Mouse (Mus musculus) induced T-regulatory cell, adult 2 months (primary cell): ENCODE results near the gene Cdc6.

Experiments
- DNase-seq: peaks from one replicate; pipeline ENCODE4 v3.0.0-alpha.2; 2012; ENCODE audit warnings: low read depth

The Cdc6 gene

DNA sequence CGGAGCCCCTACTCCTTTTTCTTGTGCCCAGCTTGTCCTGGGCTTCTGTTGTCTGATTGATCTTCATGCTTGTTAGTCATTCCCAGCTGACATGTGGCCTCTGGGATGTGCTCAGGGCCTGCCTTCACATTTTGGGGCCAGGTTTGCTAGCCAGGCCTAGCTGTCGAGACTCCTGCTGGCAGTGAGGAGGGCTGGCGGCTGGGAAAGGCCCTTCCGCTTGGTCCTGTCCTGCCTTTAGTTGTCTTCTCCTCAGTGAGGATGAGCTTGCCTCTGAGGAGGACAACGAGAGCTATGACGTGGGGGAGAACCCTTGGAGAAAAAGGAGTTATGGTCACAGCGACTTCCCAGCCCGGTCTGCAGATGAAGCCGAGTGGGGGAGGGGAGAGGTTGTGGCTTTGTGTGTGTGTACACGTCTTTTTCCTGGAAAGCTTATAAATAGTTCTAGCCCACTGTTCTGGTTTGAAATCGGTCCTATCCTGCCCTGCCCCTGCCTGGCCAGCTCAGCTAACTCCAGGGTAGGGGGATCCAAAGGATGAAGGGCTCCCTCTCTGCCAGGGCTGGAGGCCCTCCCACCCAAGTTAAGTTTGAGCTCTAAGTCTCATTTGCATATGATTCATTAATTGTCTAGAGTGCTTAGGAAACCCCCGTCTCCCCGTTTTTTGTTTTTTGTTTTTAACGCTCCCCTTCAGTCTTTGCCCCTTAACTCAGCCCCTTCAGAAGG lies 36.3 kb downstream of the Cdc6 start:
- DNase-seq: peak; percentile 91

- DNase-seq: peak; percentile 88
These were observed 37.5 kb downstream of the Cdc6 start for GRCm38 (mm10) chr11:98944897-98945604.

GRCm38 (mm10) chr11:98945605-98945977 lies 38.0 kb downstream of the Cdc6 start:
- DNase-seq: no peak

DNA sequence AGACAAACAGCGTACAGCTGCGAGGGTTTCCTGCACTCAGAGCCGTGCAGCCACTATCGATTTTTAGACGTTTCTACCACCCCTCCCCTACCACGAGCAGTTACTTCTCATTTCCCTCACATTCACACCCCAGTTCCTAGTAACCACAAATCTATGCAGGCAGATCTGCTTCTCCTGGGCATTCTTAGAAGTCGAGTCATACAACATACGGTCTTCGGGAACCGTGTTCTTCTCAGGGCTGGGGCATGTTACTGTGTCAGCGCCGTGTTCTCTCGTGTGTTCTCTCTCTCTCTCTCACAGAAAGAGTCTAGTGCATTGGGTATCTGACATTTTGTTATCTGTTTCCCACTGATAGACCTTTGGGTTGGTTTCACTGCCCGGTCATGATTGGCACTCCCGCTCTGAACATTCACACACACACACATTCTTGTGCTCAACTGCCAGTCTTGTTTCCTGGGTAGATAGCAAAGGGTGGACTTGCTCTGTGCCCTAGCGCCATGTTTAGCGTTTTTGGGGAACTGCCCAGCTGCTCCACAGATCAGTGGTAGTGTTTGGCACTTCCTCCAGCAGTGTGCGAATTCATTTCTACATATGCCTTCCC lies 40.5 kb downstream of the Cdc6 start:
- peak; percentile 82 for DNase-seq

DNA sequence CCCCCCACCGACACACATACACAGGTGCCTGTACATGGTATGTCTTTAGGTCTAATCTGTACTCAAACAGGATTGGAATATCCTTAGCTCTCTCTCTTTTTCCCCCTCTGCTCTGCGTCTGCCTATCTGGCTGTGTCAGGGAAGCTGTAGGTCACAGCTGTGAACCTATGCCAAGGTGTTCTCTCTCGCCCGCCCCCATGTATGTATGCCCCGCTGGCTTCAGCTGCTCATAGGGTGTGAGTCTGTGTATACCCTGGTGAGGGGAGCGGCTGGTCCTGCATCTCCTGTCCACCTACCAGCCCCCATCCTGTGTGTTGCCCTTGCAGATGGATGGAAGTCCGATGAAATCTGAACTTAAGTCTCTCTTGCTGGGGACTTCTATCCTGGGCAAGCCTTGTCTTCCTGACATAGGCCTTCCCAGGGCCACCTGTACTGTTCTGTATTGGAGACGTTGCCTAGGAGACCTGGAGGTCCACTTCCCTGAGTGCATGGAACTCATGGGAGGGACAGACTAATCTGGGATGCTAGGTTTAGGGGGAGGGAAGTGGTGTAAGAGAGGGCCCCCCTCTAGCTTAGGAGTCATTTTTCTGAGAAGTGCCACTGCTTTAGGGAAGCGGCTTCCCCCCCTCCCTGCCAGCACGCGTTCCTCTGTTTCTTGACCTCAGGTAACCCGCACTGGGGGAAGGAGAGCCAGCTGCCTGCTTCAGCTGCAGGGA lies 41.8 kb downstream of the Cdc6 start:
- DNase-seq: peak; percentile 47

DNA sequence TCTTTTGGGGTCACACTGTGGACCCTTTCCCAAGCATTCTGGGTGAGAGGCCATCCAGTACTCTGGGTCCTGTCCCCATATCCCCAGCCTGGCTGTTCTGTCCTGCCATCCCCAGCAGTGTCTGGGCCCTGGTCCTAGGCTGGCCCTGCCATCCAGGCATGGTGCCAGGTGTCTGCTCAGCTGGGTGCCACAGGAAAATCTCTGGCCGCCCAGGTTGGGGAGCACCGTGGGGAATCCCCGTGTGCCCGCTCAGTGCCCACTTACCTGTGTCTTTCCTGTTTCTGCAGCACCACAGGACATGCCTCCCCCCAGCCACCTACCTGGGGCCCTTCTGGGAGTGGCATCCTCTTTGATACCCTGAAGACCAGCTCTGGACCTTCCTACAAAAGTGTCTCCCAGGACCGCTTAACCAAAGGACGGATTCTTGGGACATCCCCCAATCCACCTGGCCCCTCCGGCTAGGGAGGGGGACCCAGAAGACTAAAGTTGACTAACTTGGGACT lies 42.4 kb downstream of the Cdc6 start:
- DNase-seq: peak; percentile 65

- DNase-seq: no peak
These were observed 42.9 kb downstream of the Cdc6 start for GRCm38 (mm10) chr11:98950484-98950883.

DNA sequence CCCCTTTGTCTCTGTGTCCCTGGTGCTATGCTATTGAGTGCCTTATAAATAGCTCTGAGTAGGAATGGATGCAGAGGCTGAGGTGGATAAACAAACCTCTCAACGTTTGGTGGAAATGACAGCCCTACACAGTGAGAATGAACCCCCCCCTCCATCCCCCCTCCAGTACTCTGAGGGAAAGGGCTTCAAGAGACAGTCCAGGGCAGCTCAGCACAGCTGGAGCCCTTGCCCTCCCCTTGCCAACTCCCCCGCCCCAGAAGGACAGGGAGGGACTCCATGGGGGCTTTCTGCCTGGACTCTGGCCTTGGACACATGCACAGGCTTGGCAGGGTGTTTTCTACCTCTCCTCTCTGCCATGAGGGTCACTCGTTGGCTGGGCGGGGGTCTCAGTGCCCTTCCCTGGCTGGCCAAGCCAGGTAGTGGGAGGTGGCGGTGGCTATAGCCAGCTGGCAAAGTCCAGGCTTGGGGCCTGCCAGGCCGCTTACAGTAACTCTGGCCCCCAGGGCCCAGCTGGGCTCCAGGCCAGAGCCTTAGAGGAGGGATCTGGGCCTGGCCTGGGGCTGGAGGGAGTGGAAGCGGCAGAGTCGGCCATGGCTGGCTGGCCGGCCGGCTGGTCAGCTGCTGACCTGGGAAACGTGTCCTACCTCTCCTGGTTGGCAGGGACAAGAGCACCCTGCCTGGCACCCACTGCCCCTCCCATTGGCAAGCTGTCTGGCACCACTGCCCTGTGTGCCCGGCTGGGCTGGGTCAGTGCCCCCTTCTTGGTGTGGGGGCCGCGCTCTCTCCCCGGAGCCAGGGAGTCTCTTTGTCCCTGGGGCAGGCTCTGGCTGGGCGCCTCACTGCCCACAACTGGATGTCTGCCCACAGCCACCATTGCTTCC lies 43.7 kb downstream of the Cdc6 start:
- no peak for DNase-seq

- DNase-seq: no peak
These were observed 44.5 kb downstream of the Cdc6 start for GRCm38 (mm10) chr11:98952111-98952510.

DNA sequence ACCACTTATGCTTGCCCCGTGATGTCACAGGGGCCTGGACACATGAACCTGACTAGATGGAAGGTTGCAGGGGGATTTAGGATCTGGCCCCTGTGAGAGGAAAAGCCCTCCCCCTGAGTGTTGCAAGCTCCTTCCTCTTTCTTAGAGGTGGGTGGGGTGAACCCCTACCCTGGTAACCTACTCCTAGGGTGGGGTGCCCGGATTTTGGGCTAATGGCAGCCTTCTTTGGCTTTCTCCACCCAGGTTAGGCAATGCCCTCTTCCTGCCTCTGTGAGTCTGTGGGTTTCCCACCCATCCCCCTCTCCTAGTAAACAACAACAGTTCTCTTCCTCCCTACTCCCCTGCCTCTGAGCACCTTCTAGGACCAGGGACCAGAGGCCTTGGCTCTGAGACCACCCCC lies 45.1 kb downstream of the Cdc6 start:
- DNase-seq: peak; percentile 79

- no peak for DNase-seq
These were observed 45.8 kb downstream of the Cdc6 start for GRCm38 (mm10) chr11:98953361-98953760.

DNA sequence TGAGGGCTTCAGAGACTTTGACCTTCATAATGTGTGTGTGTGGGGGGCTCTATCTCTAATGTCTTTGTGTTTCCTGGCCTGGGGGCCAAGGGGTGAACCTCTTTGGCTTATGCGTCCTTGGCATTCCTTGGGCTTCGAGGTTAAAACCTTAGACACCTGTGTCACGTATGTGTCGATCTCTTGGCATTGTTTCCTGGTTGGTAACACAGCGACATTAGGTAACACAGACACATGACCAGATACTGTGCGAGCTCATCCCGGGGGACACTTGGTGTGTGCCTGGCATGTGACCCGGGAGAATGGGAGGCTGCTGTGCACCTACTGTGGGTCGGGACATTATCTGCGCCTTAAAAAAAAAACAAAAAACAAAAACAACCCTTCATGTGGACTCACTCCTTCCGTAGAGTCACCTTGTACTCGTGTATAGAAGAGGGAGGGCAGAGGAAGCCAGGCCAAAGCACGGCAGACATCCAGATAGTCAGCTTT lies 46.3 kb downstream of the Cdc6 start:
- DNase-seq: no peak

DNA sequence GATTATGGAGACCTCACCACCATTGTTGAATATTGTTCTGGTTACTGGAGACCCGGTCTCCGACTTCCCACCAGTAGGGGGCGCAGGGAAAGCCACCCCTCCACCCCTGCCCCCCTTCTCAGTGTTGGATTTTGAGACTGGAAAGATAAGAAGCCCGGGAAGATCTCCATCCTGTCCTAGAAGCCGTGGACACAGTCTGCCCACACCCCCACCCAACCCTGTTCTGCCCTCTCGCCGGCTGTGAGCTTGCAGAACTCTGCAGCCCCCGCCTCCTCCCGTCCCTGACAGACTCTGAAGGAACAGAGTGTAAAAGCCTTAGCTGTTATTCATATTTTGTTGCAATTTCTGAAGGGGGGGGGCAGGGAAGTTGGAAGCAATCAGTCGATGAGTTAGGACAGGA lies 46.8 kb downstream of the Cdc6 start:
- peak; percentile 80 for DNase-seq

DNA sequence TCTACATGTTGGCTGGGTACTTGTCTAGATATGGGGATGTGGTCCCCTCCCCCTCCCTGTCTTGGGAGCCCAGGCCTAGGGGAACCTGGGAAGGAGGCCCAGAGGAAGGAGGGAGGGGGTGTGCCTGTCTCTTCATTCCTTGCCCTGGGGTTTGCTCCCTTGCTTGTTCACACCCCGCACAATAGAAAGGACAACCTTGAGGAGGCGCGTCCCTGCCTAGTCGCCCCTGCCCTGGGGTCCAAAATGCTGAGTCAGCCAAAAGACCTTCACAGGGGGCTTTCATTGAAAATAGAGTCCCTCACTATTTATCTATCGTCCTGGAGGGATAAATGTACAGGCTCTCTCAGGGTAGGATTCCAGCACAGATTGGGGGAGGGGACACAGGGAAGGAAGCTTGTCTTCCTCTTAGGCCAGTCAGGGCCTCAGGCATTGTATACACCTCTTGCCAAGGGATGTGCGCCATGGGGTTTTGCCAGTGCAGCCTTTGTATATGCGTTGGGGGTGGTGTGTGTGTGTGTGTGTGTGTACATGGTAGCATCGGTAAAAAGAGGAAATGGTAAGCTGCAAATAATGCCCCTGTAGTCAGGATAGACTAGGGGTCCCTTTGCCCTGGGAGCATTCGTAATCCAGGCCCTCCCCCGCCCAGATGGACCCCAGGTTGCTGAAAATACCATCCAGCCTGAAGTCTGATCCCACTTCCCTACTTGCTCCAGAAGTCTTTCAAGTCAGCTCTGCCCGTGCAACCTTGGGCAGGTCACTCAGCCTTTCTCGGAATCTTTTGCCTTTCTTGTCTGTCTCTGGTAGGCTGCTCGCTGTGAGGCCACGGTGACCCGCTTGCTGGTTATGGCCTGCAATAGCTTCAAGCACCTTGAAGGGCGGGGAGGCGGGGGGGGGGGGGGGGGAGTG lies 47.5 kb downstream of the Cdc6 start:
- DNase-seq: no peak

- DNase-seq: peak; percentile 53
These were observed 48.2 kb downstream of the Cdc6 start for GRCm38 (mm10) chr11:98955707-98956235.

- DNase-seq: no peak
These were observed 48.7 kb downstream of the Cdc6 start for GRCm38 (mm10) chr11:98956340-98956739.

DNA sequence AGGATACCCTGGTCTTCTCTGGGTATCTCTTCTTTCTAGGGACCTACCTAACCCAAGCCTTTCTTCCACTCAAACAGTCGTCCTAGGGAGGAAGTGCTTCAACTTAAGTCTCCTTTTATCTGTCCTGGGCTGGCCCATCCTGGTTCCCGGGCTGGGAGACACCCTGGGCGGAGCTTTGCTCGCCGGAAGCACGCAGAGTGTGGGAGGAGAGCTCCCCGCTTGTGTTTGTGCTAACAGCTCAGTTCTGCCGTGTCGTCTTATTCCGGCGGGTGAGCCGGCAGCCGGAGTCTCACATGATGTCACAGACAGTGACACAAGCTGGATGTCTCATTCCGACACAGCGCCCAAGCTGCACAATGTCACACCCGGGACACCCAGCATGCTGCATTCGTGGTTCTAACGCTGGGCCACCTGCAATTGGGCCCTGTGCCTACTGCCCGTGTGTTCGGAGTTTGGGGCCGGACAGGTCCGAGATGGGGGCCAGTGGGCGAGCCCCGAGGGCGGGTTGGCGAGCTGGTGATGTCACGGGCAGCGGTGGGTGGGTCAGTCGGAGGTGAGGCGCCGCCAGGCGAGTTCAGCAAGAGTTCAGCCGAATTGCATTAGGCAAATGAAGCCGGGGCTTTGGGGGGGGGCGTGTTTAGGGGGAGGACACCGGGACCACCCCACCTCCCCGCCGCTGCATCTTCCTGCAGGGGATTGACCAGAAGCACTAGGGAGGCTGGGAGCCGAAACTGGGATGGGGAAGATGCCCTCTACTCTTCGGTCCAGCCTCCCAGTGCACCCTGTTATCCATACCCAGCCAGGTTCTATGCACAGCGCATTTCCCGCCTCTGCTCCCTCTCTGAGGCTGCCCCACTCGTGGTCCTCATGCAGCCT lies 52.1 kb downstream of the Cdc6 start:
- DNase-seq: peak; percentile 94

DNA sequence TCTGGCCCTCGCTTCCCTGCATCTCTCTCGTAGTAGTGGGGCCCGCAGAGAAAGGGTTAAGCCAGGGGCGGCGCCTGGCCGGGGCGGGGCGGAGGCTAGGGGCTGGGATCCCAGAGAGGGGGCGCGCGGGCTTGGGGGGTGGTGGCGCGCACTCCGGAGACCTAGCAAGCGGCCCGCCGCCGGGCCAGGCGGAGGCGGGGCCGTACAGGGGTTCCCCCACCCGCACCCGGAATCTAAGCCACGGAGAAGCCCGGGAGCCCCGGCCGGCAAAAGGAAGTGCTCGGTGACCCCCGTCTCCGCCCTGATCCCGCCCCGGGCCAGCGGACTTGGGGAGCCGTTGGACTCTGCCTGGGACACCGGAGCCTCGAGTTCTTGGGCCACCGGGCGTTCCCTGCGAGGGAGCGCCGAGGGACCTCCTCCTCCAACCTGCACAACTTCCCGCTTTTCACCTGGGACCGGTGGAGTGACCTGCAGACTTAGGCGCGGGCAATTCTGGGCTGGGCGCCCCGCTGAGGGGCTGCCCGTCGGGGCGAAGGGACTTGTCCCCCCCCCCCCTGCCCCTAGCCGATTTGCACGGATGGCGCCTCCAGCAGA lies 52.8 kb downstream of the Cdc6 start:
- peak; percentile 88 for DNase-seq
